Mouse (Mus musculus): Measurements from ENCODE around the gene Onecut1. TPM values are rescaled to one million over a fixed set of nuclear protein-coding genes. Genes with fewer than 3 reads are reported as not detected.

Gene Onecut1
- polyA plus RNA-seq, 1 experiment from 2014 or later: 0.06 TPM

DNA sequence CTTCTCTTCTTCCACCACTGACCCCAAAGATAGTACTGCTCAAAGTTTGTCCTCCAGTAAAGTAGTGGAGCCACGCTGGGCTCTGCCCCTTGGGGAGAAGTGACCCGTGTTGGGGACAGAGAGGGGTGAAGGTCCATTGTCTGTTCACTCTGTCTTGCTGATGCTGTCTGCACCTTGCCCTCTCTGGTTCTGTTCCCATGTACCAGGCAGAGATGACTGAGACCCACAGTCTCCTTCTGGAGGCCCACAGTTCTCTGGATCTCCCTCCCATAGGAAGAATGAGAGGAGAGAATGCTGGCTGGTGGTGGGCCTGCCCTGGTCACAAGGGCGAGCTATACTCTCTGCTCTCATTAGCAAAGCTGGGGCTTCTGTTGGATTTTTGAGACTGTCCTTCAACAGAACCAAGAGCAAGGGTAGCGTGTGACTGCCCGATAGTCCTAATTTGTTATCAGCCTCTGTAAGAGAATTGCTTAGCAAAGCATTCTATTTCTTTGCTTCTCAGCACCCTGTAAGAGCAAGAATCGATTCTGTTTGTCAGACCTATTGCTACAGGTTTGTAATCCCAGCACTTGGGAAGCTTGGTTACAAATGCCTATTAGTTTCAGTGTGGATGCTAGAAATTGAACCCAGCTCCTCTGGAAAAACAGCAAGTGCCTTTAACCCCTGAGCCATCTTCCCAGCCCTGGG lies 61.7 kb downstream of the Onecut1 start:
- Histone ChIP-seq H3K36me3 (ENCODE audit: insufficient read depth, low read length) (no peaks in the 10 kb centered on the region), H3K4me3 (ENCODE audit: low read length) (no peak overlapping the region), H3K9me3 (ENCODE audit: low read length) (no peaks in the 10 kb centered on the region), H3K4me1 (ENCODE audit: insufficient read depth, low read length) (peaks cover 11% of the 10 kb centered on the region; the same call in 1 of the 2 replicates), H3K27me3 (ENCODE audit: insufficient read depth, low read length) (no peaks in the 10 kb centered on the region), H3K27ac (ENCODE audit: low read length) (no peak overlapping the region), H3K4me2 (replicated peaks; ENCODE audit: low read depth, low read length) (no peak overlapping the region), H3K9ac (replicated peaks; ENCODE audit: low read length) (no peak overlapping the region)
- WGBS: 80% methylated on average over 6 of the region's 6 CpGs
- ATAC-seq (ENCODE audit: low FRiP score, low TSS enrichment): peak; percentile 8; the same call in 1 of the 2 replicates

DNA sequence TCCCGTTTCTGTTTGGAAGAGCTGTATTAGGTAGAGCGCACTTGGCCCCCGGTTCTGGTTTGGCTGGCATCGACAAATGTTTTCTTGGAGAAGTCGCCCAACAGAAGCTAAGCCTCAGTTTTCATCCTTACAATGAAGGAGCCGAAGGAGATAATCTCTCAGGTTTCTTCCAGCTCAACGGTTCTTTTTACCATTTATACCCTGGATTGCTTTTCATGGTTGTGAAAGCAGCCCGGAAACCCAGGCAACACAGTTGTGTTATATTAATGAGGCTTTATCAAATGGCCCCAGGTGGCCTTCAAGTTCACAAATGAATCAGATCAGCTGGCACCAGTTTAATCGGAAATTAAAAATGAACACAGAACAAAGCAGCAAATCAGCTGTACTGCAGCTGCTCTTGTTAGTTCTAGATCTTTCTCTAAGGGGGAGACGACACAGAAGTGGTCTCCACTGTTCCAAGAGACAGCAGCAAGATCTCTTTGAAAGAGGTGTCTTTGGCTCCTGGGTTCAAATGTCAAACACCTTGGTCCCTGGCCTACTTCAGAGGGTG lies 63.6 kb downstream of the Onecut1 start:
- no peak for ATAC-seq (ENCODE audit: low FRiP score, low TSS enrichment)
- H3K27ac ChIP-seq (ENCODE audit: low read length): no peak overlapping the region
- H3K9ac ChIP-seq (replicated peaks; ENCODE audit: low read length): no peak overlapping the region
- no peaks in the 10 kb centered on the region for H3K9me3 ChIP-seq (ENCODE audit: low read length)
- H3K4me2 ChIP-seq (replicated peaks; ENCODE audit: low read depth, low read length): no peak overlapping the region
- 78% methylated on average over 10 of the region's 10 CpGs for WGBS
- H3K27me3 ChIP-seq (ENCODE audit: insufficient read depth, low read length): no peaks in the 10 kb centered on the region
- peaks cover 11% of the 10 kb centered on the region; the same call in 1 of the 2 replicates for H3K4me1 ChIP-seq (ENCODE audit: insufficient read depth, low read length)
- H3K4me3 ChIP-seq (ENCODE audit: low read length): no peak overlapping the region
- H3K36me3 ChIP-seq (ENCODE audit: insufficient read depth, low read length): no peaks in the 10 kb centered on the region

DNA sequence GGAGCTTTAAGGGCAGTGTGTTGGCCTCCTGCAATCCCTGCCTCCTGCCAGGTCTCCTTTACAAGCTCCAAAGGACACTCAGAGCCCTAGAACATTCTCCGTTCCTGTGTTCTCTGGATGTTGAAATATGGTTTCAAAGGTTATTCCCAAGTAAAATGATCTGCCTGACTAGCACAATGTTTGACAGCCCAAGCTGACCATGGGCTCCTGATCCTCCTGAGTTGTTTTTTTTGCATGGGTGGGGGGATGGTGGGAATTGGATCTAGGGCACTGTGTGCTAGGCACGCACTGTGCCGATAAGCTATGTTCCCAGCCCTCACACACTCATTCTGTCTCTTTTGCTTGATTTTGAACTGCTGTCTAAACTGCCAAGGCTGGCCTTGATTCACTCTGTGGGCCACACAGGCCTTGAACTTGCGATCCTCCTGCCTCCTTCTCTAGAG lies 68.3 kb downstream of the Onecut1 start:
- Histone ChIP-seq H3K4me1 (ENCODE audit: insufficient read depth, low read length) (no peaks in the 10 kb centered on the region), H3K4me2 (replicated peaks; ENCODE audit: low read depth, low read length) (no peak overlapping the region), H3K36me3 (ENCODE audit: insufficient read depth, low read length) (no peaks in the 10 kb centered on the region), H3K27me3 (ENCODE audit: insufficient read depth, low read length) (no peaks in the 10 kb centered on the region), H3K9ac (replicated peaks; ENCODE audit: low read length) (no peak overlapping the region), H3K4me3 (ENCODE audit: low read length) (no peak overlapping the region), H3K9me3 (ENCODE audit: low read length) (no peaks in the 10 kb centered on the region), H3K27ac (ENCODE audit: low read length) (no peak overlapping the region)
- WGBS: 68% methylated on average over 4 of the region's 4 CpGs
- ATAC-seq (ENCODE audit: low FRiP score, low TSS enrichment): no peak

DNA sequence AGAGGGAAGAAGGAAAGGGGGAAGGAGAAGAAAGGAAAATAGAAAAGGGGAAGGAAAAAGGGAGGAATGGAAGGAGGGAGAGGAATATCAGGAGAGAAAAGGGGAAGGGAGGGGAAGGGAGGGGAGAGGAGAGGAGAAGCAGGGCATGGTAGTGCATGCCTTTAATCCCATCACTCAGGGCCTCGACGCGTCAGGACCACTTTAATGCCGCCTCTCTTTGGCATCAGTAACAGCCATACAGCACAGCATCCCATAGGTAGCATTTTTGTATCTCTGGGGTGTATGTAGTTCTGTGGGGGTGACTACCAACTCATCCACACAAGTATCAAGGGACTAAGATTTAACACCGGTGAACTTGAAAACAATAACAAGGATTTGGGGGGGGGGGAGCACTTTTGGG lies 68.9 kb downstream of the Onecut1 start:
- Histone ChIP-seq H3K4me2 (replicated peaks; ENCODE audit: low read depth, low read length) (no peak overlapping the region), H3K9me3 (ENCODE audit: low read length) (no peaks in the 10 kb centered on the region), H3K36me3 (ENCODE audit: insufficient read depth, low read length) (no peaks in the 10 kb centered on the region), H3K27me3 (ENCODE audit: insufficient read depth, low read length) (no peaks in the 10 kb centered on the region), H3K9ac (replicated peaks; ENCODE audit: low read length) (no peak overlapping the region), H3K4me3 (ENCODE audit: low read length) (no peak overlapping the region), H3K27ac (ENCODE audit: low read length) (no peak overlapping the region), H3K4me1 (ENCODE audit: insufficient read depth, low read length) (no peaks in the 10 kb centered on the region)
- WGBS: 90% methylated on average over 5 of the region's 5 CpGs
- ATAC-seq (ENCODE audit: low FRiP score, low TSS enrichment): no peak

DNA sequence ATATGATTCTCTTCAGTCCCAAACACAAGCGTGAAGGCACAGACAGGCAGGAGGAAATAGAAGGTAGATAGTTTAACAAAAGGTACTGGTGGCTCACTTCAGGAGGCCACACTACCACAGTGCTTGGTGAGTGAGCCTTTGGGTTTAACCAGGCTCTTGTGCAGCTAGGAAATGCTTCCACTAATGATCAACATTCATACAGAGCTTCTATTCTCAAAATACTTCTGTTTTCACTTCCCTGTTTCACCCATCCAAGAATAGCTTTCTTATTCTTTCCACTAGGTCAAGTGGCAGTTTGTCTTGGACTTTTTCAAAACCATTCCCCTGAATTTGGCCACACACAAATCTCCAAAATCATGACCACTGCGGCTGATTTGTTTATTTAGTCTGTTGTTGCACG lies 73.6 kb downstream of the Onecut1 start:
- Histone ChIP-seq H3K4me2 (replicated peaks; ENCODE audit: low read depth, low read length) (no peak overlapping the region), H3K4me3 (ENCODE audit: low read length) (no peak overlapping the region), H3K9me3 (ENCODE audit: low read length) (no peaks in the 10 kb centered on the region), H3K36me3 (ENCODE audit: insufficient read depth, low read length) (no peaks in the 10 kb centered on the region), H3K4me1 (ENCODE audit: insufficient read depth, low read length) (no peaks in the 10 kb centered on the region), H3K27ac (ENCODE audit: low read length) (no peak overlapping the region), H3K27me3 (ENCODE audit: insufficient read depth, low read length) (no peaks in the 10 kb centered on the region), H3K9ac (replicated peaks; ENCODE audit: low read length) (no peak overlapping the region)
- no peak for ATAC-seq (ENCODE audit: low FRiP score, low TSS enrichment)
- WGBS: 63% methylated on average over 3 of the region's 3 CpGs

DNA sequence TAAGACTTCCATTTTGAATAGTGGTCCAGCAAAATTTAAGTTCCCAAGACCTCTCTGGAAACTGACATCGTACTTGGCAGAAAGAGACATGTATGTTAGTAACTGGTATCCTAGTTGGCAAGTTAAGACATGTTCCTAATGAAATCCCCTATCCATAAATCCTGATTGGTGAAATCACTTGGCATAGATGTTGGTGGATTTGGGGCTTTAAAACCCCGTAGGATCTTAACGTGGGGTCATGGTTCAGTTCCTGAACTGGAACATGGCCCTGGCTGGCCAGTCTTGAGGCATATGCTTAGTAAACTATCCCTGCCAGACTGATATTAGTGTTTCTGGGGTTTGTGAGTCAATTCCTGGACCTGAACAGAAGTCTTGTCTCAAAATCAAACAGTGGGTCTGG lies 76.0 kb downstream of the Onecut1 start:
- Histone ChIP-seq H3K4me2 (replicated peaks; ENCODE audit: low read depth, low read length) (no peak overlapping the region), H3K4me3 (ENCODE audit: low read length) (no peak overlapping the region), H3K27me3 (ENCODE audit: insufficient read depth, low read length) (no peaks in the 10 kb centered on the region), H3K27ac (ENCODE audit: low read length) (no peak overlapping the region), H3K9ac (replicated peaks; ENCODE audit: low read length) (no peak overlapping the region), H3K9me3 (ENCODE audit: low read length) (no peaks in the 10 kb centered on the region), H3K4me1 (ENCODE audit: insufficient read depth, low read length) (no peaks in the 10 kb centered on the region), H3K36me3 (ENCODE audit: insufficient read depth, low read length) (no peaks in the 10 kb centered on the region)
- ATAC-seq (ENCODE audit: low FRiP score, low TSS enrichment): no peak
- 81% methylated on average over 3 of the region's 3 CpGs for WGBS

DNA sequence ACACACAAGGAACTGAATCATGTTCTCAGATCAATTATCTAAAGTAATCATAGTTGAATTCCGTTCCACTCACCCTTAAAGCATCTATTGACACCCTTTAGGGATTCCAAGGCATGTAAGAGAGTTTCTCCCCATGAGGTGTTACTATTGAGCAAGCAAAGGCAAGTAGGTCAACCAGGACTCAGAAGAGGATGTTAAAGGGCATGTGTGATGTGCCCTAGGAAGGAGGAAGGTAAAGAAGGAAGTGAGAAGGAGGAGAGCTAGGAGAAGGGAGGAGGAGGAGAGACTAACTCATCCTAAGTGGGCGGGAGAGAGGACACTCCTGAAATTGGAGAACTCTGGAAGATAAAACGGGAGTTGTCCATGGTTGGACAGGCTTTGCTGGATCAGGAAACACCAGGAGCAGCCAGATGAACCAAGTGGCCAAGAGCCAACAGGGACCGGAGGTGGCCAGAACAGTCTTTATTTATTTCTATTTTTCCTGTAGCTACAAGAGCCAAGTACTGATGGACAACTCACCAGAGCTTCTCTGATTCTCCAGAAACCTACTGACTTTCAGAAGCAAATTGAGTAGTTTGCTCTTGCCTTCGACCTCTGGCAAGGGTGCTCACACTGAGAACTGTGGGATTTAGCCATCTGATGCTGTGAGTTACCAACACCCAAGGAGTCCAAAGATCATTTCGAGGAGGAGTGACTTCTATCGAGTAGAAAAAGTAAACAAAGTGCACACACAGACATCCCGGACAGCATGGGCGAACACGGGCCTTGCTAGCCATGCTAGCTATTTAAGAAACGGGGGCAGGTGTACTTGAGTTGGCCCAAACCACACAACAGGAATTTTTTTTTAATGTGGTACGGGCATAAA lies 77.2 kb downstream of the Onecut1 start:
- H3K27me3 ChIP-seq (ENCODE audit: insufficient read depth, low read length): no peaks in the 10 kb centered on the region
- no peak for ATAC-seq (ENCODE audit: low FRiP score, low TSS enrichment)
- H3K9ac ChIP-seq (replicated peaks; ENCODE audit: low read length): no peak overlapping the region
- no peaks in the 10 kb centered on the region for H3K9me3 ChIP-seq (ENCODE audit: low read length)
- WGBS: 58% methylated on average over 12 of the region's 12 CpGs
- peaks cover 3% of the 10 kb centered on the region; the same call in 1 of the 2 replicates for H3K4me1 ChIP-seq (ENCODE audit: insufficient read depth, low read length)
- no peak overlapping the region for H3K4me3 ChIP-seq (ENCODE audit: low read length)
- H3K4me2 ChIP-seq (replicated peaks; ENCODE audit: low read depth, low read length): no peak overlapping the region
- H3K36me3 ChIP-seq (ENCODE audit: insufficient read depth, low read length): no peaks in the 10 kb centered on the region
- no peak overlapping the region for H3K27ac ChIP-seq (ENCODE audit: low read length)

Other genes with a start within 250 kb of the Onecut1 start
- 13.1 and 13.6 TPM in 2 replicates for gene Fam214a, start 91.0 kb downstream of the Onecut1 start, polyA plus RNA-seq (2015; fragmentation: Nextera tagmentation; extraction: Ambion mirVana)
- 257 TPM in 2 replicates for gene Arpp19, start 175.7 kb downstream of the Onecut1 start, polyA plus RNA-seq (2015; fragmentation: Nextera tagmentation; extraction: Ambion mirVana)
- 9.8 and 13.5 TPM in 2 replicates for gene Myo5a, start 209.1 kb downstream of the Onecut1 start, polyA plus RNA-seq (2015; fragmentation: Nextera tagmentation; extraction: Ambion mirVana)